Mouse (Mus musculus): Measurements from ENCODE around the gene Olfr429. TPM values are rescaled to one million over a fixed set of nuclear protein-coding genes. Genes with fewer than 3 reads are reported as not detected.
A peak's percentile ranks its signal among the peaks of the same experiment; 100 is the strongest.
"Not testable (repeated sequence)": the region's sequence is repeated elsewhere in the genome, so short reads cannot be mapped to it uniquely, and the experiment has no call there.

Gene Olfr429
- not detected in 2 replicates for polyA plus RNA-seq (2015; fragmentation: Nextera tagmentation; extraction: Ambion mirVana)

- WGBS, result 87% methylated on average over 2 of the region's 2 CpGs
- no peak for ATAC-seq (ENCODE audit: borderline replicate concordance, extremely low read depth, low FRiP score, low TSS enrichment)
- no peaks in the 10 kb centered on the region for H3K36me3 ChIP-seq
Measured at GRCm38 (mm10) chr1:174084031-174084430, at the start of gene Olfr429. Gene Olfr429 (plus strand): TSS chr1:174084331.

DNA sequence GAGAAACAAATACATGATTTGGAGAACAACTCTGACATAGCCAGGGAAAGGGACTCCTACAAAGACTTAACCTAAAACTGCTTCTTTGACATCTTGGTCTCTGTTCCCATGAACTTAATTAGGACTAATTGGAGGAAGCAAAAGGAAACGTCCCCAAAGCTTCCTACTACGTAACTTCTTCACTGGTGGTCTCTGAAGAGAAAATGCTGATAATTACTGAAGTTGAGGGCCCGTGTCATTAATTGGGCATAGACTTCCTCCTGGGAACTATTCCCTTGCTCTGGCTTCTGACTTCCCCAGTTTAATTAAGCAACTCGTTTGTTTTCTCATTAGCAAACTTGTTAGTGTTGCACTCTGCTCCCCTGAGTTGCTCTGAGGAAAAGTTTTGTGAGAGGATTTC lies 48.3 kb upstream of the Olfr429 start:
- no peak overlapping the region for H3K9ac ChIP-seq
- no peak overlapping the region for H3K27ac ChIP-seq
- no peak overlapping the region for H3K4me3 ChIP-seq
- no peaks in the 10 kb centered on the region for H3K36me3 ChIP-seq
- no peaks in the 10 kb centered on the region for H3K9me3 ChIP-seq
- 0 out of 2 replicates have a peak, but pooled peaks cover 2% of the 10 kb centered on the region for H3K4me1 ChIP-seq
- no peak overlapping the region for H3K4me2 ChIP-seq
- H3K27me3 ChIP-seq, result no peaks in the 10 kb centered on the region
- WGBS, result 67% methylated on average over 4 of the region's 4 CpGs
- ATAC-seq (ENCODE audit: borderline replicate concordance, extremely low read depth, low FRiP score, low TSS enrichment), result no peak

More at GRCm38 (mm10) chr1:174084031-174084430, at the start of gene Olfr429:
- Histone ChIP-seq H3K4me3 (no peak within 1 kb of the TSS), H3K27ac (no peak within 1 kb of the TSS), H3K9ac (no peak within 1 kb of the TSS), H3K4me1 (no peaks in the 10 kb centered on the region), H3K27me3 (no peaks in the 10 kb centered on the region), H3K9me3 (no peaks in the 10 kb centered on the region), H3K4me2 (no peak within 1 kb of the TSS)

- Histone ChIP-seq H3K36me3 (no peaks in the 10 kb centered on the region), H3K27me3 (no peaks in the 10 kb centered on the region), H3K9me3 (no peaks in the 10 kb centered on the region), H3K4me1 (0 out of 2 replicates have a peak, but pooled peaks cover 2% of the 10 kb centered on the region), H3K4me3 (no peak overlapping the region), H3K27ac (no peak overlapping the region), H3K9ac (no peak overlapping the region), H3K4me2 (no peak overlapping the region)
- no peak; the same call in 1 of the 2 replicates for ATAC-seq (ENCODE audit: borderline replicate concordance, extremely low read depth, low FRiP score, low TSS enrichment)
- 47% methylated on average over 3 of the region's 3 CpGs for WGBS
Measured at GRCm38 (mm10) chr1:174038480-174038879, 45.7 kb upstream of the Olfr429 start.

DNA sequence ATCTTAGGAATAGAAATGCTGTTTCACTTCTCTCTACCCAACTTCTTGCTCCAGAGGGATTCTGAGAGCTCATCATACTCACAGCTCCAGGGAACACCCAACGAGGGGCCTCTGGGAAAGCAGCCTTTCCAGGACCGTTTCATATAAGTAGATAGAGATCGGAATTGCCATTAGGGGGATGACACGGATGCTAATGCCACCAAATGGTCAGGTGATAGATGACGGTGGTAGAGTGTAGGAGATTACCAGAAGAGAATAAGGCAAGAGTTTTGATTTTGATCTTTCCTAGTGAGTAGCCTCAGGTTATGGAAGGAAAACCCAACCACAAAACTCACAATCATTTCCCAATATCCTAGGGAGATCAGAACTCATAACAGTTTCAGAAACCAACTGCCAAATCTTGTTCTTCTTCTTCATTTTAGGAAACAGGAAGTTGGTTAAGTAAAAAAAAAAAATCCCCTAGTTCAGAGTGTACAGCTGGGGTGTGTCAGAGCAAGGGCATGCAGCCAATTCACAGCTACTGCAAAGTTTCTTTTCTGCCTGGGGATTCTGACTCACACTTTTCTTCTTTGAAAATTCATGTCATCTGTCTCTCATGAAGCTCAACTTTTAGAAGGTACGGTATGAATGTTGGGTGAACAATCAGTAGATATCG lies 43.5 kb upstream of the Olfr429 start, which contains the start of gene Olfr433:
Olfr433 (plus strand) TSS at position 183 of the 655 bp plus-strand sequence.
- 0 out of 2 replicates have a peak within 1 kb of the TSS, but pooled peaks have one; percentile 4 for H3K27ac ChIP-seq
- ATAC-seq (ENCODE audit: borderline replicate concordance, extremely low read depth, low FRiP score, low TSS enrichment), result peak; percentile 59; the same call in 1 of the 2 replicates

GRCm38 (mm10) chr1:174042091-174042884 lies 41.8 kb upstream of the Olfr429 start:
- H3K27ac ChIP-seq; ATAC-seq (ENCODE audit: borderline replicate concordance, extremely low read depth, low FRiP score, low TSS enrichment); H3K4me2 ChIP-seq; H3K27me3 ChIP-seq; H3K9ac ChIP-seq; H3K9me3 ChIP-seq; H3K4me3 ChIP-seq; H3K4me1 ChIP-seq; H3K36me3 ChIP-seq: not testable (repeated sequence)
- 89% methylated on average over 12 of the region's 12 CpGs for WGBS

More for the DNA sequence above, 43.5 kb upstream of the Olfr429 start, which contains the start of gene Olfr433:
- WGBS, result 61% methylated on average over 7 of the region's 7 CpGs
- Histone ChIP-seq H3K4me1 (0 out of 2 replicates have a peak, but pooled peaks cover 2% of the 10 kb centered on the region), H3K9me3 (no peaks in the 10 kb centered on the region), H3K4me3 (no peak within 1 kb of the TSS), H3K27me3 (no peaks in the 10 kb centered on the region), H3K9ac (no peak within 1 kb of the TSS), H3K36me3 (no peaks in the 10 kb centered on the region), H3K4me2 (no peak within 1 kb of the TSS)

GRCm38 (mm10) chr1:174044431-174044830 lies 39.7 kb upstream of the Olfr429 start:
- no peaks in the 10 kb centered on the region for H3K9me3 ChIP-seq
- no peaks in the 10 kb centered on the region for H3K27me3 ChIP-seq
- no peak for ATAC-seq (ENCODE audit: borderline replicate concordance, extremely low read depth, low FRiP score, low TSS enrichment)
- H3K27ac ChIP-seq, result no peak overlapping the region
- no peak overlapping the region for H3K4me2 ChIP-seq
- 54% methylated on average over 2 of the region's 2 CpGs for WGBS
- H3K9ac ChIP-seq, result no peak overlapping the region
- H3K4me1 ChIP-seq, result 0 out of 2 replicates have a peak, but pooled peaks cover 2% of the 10 kb centered on the region
- H3K4me3 ChIP-seq, result no peak overlapping the region
- H3K36me3 ChIP-seq, result no peaks in the 10 kb centered on the region

- H3K27ac ChIP-seq; H3K27me3 ChIP-seq; H3K9me3 ChIP-seq; H3K9ac ChIP-seq; ATAC-seq (ENCODE audit: borderline replicate concordance, extremely low read depth, low FRiP score, low TSS enrichment); H3K4me2 ChIP-seq; H3K36me3 ChIP-seq; H3K4me1 ChIP-seq; H3K4me3 ChIP-seq: not testable (repeated sequence)
- 67% methylated on average over 6 of the region's 6 CpGs for WGBS
Measured at GRCm38 (mm10) chr1:174048227-174048626, 35.9 kb upstream of the Olfr429 start.

DNA sequence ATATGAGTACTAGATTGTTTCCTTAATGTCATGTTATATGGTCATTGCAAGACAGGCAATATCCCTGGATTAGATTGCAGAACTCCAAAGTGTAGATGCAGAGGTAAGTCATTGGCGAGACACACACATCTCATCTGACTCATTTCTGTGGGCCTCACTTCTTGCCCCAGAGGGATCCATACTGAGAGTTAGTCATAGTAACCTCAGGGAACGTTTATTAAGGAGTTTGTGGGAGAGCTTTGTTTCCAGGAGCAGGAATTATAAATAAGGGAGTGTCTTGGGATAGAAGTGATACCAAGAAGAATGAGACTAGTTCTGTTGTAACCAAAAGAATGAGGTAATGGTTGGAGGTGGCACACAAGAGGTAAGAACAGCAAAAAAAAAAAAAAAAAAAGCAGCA lies 35.2 kb upstream of the Olfr429 start, which contains the start of gene Olfr432:
Olfr432 (plus strand) TSS at position 313 of the 400 bp plus-strand sequence.
- 64% methylated on average over 2 of the region's 2 CpGs for WGBS
- Histone ChIP-seq H3K4me3 (no peak within 1 kb of the TSS), H3K27me3 (no peaks in the 10 kb centered on the region), H3K9me3 (no peaks in the 10 kb centered on the region), H3K27ac (no peak within 1 kb of the TSS), H3K9ac (no peak within 1 kb of the TSS), H3K36me3 (no peaks in the 10 kb centered on the region), H3K4me1 (no peaks in the 10 kb centered on the region), H3K4me2 (no peak within 1 kb of the TSS)
- ATAC-seq (ENCODE audit: borderline replicate concordance, extremely low read depth, low FRiP score, low TSS enrichment), result no peak

GRCm38 (mm10) chr1:174049357-174049756 lies 34.8 kb upstream of the Olfr429 start:
- not testable (repeated sequence) for H3K27ac ChIP-seq; ATAC-seq (ENCODE audit: borderline replicate concordance, extremely low read depth, low FRiP score, low TSS enrichment); H3K4me3 ChIP-seq; H3K36me3 ChIP-seq; H3K4me1 ChIP-seq; H3K9ac ChIP-seq; H3K4me2 ChIP-seq; H3K27me3 ChIP-seq; H3K9me3 ChIP-seq
- WGBS, result 56% methylated on average over 4 of the region's 4 CpGs

DNA sequence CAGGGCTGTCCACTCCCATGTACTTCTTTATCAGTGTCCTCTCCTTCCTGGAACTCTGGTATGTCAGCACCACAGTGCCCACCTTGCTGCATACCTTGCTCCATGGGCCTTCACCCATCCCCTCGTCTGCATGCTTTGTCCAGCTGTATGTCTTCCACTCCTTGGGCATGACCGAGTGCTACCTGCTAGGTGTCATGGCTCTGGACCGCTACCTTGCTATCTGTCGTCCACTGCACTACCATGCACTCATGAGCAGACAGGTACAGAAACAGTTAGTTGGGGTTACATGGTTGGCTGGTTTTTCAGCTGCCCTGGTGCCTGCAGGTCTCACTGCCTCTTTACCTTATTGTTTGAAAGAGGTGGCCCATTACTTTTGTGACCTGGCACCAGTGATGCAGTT lies 33.6 kb upstream of the Olfr429 start:
- Histone ChIP-seq H3K9ac (no peak overlapping the region), H3K36me3 (no peaks in the 10 kb centered on the region), H3K27me3 (no peaks in the 10 kb centered on the region), H3K9me3 (no peaks in the 10 kb centered on the region), H3K4me3 (no peak overlapping the region), H3K4me2 (no peak overlapping the region), H3K27ac (no peak overlapping the region), H3K4me1 (no peaks in the 10 kb centered on the region)
- WGBS, result 70% methylated on average over 4 of the region's 4 CpGs
- ATAC-seq (ENCODE audit: borderline replicate concordance, extremely low read depth, low FRiP score, low TSS enrichment), result no peak; the same call in 1 of the 2 replicates

- H3K27ac ChIP-seq, result no peak overlapping the region
- no peak overlapping the region for H3K9ac ChIP-seq
- no peaks in the 10 kb centered on the region for H3K9me3 ChIP-seq
- 76% methylated on average over 4 of the region's 4 CpGs for WGBS
- no peak overlapping the region for H3K4me3 ChIP-seq
- ATAC-seq (ENCODE audit: borderline replicate concordance, extremely low read depth, low FRiP score, low TSS enrichment), result no peak
- no peaks in the 10 kb centered on the region for H3K36me3 ChIP-seq
- H3K4me1 ChIP-seq, result no peaks in the 10 kb centered on the region
- no peak overlapping the region for H3K4me2 ChIP-seq
- H3K27me3 ChIP-seq, result no peaks in the 10 kb centered on the region
Measured at GRCm38 (mm10) chr1:174051515-174051914, 32.6 kb upstream of the Olfr429 start.

All from lung, embryonic 15.5 days (tissue).